Mouse (Mus musculus): ENCODE measurements around the gene Wt1. TPM values are rescaled to one million over a fixed set of nuclear protein-coding genes. Genes with fewer than 3 reads are reported as not detected.

The Wt1 gene
- total RNA-seq, 2 experiments from 2014 or later, result 0.15 TPM; not detected in 1

DNA sequence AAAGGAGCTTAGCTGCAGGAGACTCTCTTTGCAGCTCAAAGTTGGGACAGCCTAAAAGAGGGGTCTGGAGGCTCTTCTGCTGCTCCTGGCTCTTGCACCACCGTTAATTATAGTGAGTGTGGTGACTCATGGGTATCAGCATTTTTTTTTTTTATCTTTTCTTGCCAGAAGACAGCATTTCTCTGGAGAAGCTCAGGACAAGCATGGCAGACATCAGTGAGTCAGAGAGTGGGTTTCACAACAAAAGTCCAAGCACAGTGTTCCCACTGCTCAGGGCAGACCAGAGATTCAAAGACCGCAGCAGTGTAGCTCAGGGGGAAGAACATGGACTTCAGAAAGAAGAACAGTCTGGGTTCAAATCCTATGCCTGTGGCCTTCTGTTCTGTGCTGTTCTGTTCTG is 47.9 kb downstream of the Wt1 start:
- no peak for DNase-seq
- intact Hi-C loops (cut with DNase I), result no loop called here

DNA sequence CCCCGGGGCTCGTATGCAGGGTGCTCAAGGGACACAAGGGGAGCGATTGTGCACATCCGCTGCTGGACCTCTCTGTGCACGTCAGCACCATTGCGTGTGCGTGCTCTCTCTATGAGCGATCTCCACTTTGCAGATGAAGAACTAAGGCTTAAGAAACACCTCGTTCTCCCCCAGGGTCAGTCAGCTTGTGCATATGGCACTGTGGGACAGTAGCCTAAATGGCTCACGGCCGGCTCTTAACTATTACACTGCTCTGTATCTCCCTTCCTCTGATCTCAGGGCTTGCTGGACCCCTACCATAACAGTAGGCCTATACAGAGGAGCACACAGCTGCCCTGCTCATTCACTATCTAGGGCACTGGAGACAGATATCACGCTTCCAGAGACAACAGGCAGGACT is 52.5 kb downstream of the Wt1 start:
- intact Hi-C loops (cut with DNase I), result no loop called here
- DNase-seq, result no peak

DNA sequence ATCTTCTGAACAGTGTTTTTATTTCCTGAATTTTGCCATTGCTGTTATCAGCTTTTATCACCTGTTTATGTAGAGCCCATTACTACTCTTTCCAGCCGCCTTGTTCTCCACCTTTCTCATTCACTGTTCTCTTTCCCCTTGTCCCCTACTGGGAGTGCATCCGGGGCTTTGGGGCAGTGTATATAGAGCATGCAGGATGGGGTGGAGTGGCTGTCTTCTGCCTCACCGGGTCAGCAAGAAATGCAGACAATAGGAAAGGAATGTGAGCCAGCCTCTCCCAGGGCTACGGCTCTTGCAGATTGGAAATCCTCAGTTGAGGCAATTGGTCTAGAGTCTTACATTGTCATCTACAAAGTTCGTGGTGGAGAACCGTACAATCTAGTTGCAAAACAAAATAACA is 56.2 kb downstream of the Wt1 start:
- no peak for DNase-seq
- intact Hi-C loops (cut with DNase I), result no loop called here

DNA sequence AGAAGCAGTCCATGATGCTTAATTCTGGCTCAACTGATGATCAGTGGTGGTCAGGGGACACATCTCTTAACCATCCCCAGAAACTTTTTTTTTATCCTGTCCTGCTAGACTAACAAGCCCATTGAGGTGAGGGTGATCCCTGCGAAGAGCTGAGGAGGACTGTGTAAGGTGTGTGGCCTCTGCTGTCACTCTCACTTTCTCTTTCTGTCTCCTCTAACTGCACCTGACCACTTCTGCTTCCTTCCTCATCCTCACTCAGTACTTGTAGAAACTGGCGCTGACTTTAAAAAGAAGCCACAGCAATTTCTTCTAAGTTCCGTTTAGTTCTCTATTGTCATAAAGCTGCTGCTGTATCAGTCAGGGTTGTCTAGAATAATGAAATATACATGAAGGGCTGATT is 58.8 kb downstream of the Wt1 start:
- no peak for DNase-seq
- intact Hi-C loops (cut with DNase I), result no loop called here

DNA sequence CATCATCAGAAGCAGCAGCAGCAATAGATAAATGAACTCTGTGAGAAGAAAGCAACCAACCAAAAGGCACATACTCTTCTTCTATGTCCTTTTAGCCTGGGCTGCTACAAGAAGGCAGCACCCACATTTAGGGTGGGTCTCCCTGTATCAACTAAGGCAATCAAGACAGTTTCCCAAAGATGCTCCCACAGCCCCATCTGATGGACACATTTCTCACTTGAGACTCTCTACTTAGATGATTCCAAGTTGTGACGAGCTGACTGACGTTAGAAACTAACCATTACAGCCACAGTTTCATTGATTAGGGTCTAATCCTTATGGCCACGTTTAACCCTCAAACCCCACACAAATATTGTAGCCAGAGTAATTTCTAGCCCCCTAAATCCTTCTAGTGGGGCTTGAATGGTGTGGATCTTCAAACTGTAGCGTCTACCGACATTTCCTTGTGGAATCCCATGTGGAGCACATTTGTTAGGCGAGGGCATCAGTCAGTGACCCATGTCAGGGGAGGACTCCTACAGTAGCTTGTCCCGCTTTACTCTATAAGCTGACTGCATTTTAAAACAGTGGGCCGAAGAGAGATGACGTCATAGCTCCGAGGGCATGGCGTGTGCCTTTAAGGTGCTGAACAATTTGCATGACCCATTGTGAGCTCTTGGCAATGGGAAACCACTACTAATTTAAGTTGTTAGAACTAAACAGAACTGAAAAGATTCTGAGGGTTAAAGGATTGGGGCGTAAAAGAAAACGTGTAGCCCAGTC is 59.6 kb downstream of the Wt1 start:
- DNase-seq, result no peak
- intact Hi-C loops (cut with DNase I), result no loop called here

DNA sequence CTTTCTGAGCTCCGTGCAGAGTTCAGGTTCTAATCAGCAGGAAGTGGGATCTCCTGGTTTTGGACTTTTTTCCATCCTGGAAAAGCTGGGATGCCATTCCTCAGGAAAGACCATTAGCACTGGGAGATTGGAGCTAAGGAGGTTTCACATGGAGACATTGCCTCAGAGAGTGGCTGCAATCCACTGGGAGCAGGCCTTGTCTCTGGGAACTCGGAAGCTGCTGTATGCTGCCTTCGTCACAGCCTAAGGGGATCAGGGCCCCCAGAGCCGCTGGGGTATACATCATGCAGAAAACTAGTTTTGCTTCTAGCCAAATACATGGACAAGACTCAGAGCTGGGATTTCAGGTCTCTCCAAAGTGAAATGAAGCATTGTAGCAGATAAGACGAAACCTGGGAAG is 60.3 kb downstream of the Wt1 start:
- DNase-seq, result no peak
- intact Hi-C loops (cut with DNase I), result no loop called here

DNA sequence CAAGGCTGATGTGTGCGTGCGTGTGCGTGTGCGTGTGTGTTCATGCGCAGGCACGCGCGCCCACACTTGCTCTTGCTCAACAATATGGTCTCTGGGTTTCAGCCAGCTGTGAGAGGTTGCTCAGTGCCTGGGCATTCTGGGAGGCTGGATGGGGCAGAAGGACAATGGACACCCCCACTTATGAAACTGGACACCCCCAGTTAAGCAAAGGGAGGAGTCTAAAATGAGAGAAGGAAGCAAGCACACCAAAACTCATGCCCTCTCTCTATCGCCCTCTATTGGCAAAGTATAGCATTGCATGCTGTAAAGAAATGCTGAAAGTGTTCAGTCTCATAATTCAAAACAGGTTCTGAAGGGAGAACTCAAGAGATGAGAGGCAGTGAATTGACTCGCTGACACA is 61.9 kb downstream of the Wt1 start:
- DNase-seq, result no peak
- intact Hi-C loops (cut with DNase I), result no loop called here

DNA sequence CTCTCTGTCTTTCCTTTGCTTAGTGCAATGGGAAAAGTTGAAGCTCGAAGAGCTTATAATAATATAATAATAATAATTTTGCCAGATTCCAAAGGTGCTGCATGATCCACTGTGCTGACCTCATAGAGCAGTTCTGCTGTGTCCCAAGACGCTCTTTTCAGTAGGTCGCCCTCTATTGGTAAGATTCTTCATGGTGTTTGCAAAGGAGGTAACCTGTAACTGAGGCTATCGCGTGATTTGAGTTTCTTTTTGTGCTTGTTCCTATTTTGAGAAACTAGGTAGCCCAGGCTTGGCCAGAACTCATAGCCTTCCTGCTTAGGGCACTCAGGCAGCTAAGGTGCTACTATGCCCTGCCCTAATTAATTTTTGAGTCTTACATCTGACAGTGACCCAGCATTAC is 63.0 kb downstream of the Wt1 start:
- intact Hi-C loops (cut with DNase I), result no loop called here
- no peak for DNase-seq

DNA sequence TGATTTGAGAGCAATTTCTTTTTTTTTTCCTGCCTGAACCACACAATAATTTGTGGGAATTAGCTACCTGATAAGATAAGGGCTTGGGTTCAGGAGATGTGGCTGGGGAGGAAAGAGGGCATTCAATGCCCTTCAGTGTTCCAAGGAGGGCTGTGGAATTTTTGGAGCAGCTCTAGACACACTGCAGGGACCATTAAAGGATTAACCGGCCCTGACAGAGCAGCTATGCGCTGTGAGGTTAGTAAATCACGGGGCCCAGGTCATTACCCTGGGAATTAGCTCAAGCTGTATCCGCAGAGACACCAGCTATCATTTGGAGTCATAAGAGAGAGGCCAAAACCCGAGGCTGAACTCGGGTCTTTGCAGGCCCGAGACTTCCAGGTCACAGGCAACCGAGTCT is 73.8 kb downstream of the Wt1 start:
- no peak for DNase-seq
- intact Hi-C loops (cut with DNase I), result no loop called here

DNA sequence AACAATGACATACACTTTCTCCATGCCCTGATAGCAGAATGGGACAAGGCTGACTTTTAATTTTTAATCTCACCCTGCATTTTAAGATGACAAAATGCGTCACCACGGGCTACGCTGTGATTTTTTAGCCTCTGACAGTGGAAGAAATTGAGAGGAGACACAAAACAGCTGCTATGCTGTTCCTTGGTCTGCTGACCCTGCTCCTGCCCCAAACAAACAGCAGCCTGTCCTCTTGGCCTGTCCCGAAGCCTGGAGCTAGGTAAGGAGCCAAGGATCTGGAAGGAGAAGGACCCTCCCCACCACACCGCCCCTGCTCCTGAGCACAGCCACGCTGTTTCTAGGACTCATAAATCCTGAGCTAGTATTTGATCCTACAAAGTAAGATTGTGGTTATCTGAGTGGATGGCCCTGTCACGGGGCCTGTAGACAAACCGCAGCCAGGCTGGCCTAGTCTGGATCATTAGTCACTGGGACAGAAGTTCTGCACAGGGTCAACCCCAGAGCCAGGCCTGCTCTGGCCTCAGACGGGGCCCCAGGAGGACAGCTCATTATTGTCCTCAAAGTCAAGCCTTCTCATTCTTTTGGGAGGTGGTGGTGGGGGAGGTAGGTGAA is 80.3 kb downstream of the Wt1 start:
- intact Hi-C loops (cut with DNase I), result no loop called here
- no peak for DNase-seq

DNA sequence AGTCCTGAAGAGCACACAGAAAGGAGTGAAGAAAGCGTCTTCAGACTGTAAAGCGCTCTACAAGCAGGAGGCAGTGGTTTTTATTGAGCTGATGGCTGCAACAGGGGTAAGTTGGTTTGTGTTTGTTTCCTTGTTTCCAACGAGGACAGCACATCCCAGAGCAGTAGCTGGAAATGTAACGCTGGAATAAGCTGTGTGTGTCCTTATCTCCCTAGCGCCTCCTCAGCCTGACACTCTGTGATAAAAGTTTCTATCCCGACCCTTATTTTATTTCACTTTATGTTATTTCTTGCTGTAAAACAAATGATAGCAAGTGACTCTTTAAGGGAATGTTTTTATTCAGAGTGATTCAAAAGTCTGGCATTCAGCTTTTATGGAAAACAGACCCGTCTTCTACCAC is 86.5 kb downstream of the Wt1 start:
- DNase-seq, result no peak
- intact Hi-C loops (cut with DNase I), result no loop called here

DNA sequence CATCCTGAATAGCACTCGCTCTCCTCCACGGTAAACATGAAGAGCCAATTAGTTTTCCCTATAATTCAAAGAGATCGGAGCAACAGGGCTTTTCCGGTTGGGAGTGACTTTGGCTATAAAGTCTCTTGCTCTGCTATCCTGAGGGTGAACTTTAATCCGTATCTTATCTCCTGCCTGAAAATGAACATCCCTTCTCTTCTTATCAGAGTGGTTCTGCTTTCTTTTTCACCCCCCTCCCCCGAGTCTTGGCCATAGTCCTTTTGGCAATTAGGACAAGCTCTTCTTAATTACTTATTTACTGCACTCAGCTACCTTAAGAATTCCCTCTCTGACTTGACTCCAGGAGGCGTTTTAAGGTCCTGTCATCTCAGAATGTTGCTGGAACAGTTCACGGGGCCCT is 89.6 kb downstream of the Wt1 start:
- no peak for DNase-seq
- intact Hi-C loops (cut with DNase I), result no loop called here

DNA sequence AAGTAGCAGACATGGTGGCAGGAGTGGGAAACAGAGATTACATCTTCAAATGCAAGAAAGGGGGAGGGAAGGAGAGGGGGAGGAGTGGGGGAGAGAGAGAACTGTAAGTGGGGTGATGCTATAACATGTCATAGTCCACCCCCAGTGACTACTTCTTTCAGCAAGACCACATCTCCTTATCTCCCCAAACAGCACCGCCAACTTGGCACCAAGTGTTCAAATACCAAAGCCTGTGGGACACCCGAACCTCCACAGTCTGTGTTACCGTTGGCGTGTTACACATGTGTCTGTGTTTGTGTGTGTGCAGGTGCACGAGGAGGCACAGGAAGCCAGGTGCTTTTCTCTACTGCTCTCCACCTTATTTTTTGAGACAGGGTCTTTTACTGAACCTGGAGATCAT is 92.9 kb downstream of the Wt1 start:
- DNase-seq, result no peak
- intact Hi-C loops (cut with DNase I), result no loop called here

DNA sequence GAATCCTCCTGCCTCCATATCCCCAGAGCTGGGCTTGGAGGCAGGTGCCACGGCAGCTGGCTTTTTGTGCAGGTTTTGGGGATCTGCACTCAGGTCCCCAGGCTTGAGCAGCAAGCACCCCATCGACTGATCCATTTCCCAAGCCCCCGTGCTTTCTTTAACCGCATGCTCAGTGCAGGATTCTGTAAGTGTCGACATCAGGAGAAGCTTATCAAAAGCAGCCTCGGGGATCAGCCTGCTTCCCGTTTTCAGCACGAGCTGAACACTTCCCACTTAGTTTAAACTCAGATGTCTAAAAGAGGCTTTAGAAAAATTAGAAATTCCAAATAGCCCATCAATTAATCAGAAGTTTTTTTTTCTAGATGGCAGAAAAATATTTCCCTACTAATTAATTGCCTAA is 93.3 kb downstream of the Wt1 start:
- intact Hi-C loops (cut with DNase I), result no loop called here
- DNase-seq, result no peak

DNA sequence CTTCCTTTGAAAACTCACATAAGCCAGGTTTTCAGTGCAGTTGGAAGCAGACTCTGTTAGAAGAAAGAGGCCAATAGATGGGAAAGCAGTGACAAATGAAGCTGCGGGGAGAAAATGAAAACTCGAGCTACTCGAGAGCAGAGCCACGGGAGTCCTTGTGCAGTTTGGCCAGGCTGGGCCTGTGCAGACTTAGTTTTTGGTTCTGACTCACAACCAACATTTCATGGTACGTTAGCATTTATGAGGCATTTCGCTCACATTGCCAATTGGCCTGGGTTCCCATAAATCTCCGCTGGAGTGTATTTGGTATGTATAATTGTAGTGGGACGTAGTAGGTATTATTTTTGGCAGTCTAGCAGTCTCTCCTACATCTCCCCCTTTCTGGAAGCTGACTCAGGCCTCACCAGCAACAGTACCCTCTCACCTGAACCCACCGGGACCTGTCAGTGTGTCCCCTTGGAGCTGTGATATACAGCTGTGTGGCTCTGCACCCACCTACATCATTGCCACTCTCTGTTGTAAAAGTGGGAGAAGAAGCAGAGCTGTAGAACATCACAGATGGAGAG is 94.5 kb downstream of the Wt1 start:
- intact Hi-C loops (cut with DNase I), result no loop called here
- no peak for DNase-seq

Other genes starting within 250 kb of the Wt1 start
- 10 to 100 TPM; 94.7 to 97.5 TPM for gene Eif3m, start 109.4 kb upstream of the Wt1 start, total RNA-seq (2021)
- not detected for gene Gm11060, start 34.5 kb upstream of the Wt1 start, total RNA-seq (2021)
- not detected for gene Them7, start 97.8 kb downstream of the Wt1 start, total RNA-seq (2021)

Data from gastrocnemius, postnatal 36 days (tissue).